Mouse (Mus musculus): ENCODE data around the gene Brix1.
A peak's percentile ranks its signal among the peaks of the same experiment; 100 is the strongest.
"Not testable (repeated sequence)": the region's sequence is repeated elsewhere in the genome, so short reads cannot be mapped to it uniquely, and the experiment has no call there.

Brix1 gene

GRCm38 (mm10) chr15:10485484-10486364 lies at the start of gene Brix1, which contains the start of gene Rad1:
Brix1 (minus strand) TSS chr15:10485947.
Rad1 (plus strand) TSS chr15:10486018.
- peak; percentile 95 for DNase-seq

GRCm38 (mm10) chr15:10534591-10534990 lies 48.8 kb upstream of the Brix1 start:
- DNase-seq: no peak

- not testable (repeated sequence) for DNase-seq
Observed at GRCm38 (mm10) chr15:10533361-10533760, 47.6 kb upstream of the Brix1 start.

GRCm38 (mm10) chr15:10531352-10531751 lies 45.6 kb upstream of the Brix1 start:
- no peak for DNase-seq

GRCm38 (mm10) chr15:10525896-10526295 lies 40.1 kb upstream of the Brix1 start:
- no peak for DNase-seq

GRCm38 (mm10) chr15:10515166-10515565 lies 29.4 kb upstream of the Brix1 start:
- no peak for DNase-seq

GRCm38 (mm10) chr15:10506099-10506498 lies 20.4 kb upstream of the Brix1 start:
- DNase-seq: no peak

GRCm38 (mm10) chr15:10500838-10501719 lies 15.3 kb upstream of the Brix1 start:
- DNase-seq: no peak

- no peak for DNase-seq
Observed at GRCm38 (mm10) chr15:10500035-10500434, 14.3 kb upstream of the Brix1 start.

- DNase-seq: no peak
Observed at GRCm38 (mm10) chr15:10499593-10499992, 13.8 kb upstream of the Brix1 start.

GRCm38 (mm10) chr15:10496696-10497095 lies 10.9 kb upstream of the Brix1 start:
- DNase-seq: not testable (repeated sequence)

GRCm38 (mm10) chr15:10495944-10496343 lies 10.2 kb upstream of the Brix1 start:
- DNase-seq: no peak

GRCm38 (mm10) chr15:10490101-10490500 lies 4.4 kb upstream of the Brix1 start:
- no peak for DNase-seq

GRCm38 (mm10) chr15:10487246-10487645 lies 1.5 kb upstream of the Brix1 start:
- no peak for DNase-seq

- DNase-seq: no peak
Observed at GRCm38 (mm10) chr15:10486365-10486839, 655 bp upstream of the Brix1 start.

GRCm38 (mm10) chr15:10470941-10471340 lies 14.8 kb downstream of the Brix1 start:
- no peak for DNase-seq

- peak; percentile 91 for DNase-seq
Observed at GRCm38 (mm10) chr15:10470151-10470831, 15.5 kb downstream of the Brix1 start, which contains the start of gene Dnajc21. Dnajc21 (minus strand) TSS chr15:10470516.

- DNase-seq: peak; percentile 59
Observed at GRCm38 (mm10) chr15:10469641-10470150, 16.1 kb downstream of the Brix1 start.

- peak; percentile 17 for DNase-seq
Observed at GRCm38 (mm10) chr15:10468761-10469160, 17.0 kb downstream of the Brix1 start.

GRCm38 (mm10) chr15:10464678-10465077 lies 21.1 kb downstream of the Brix1 start:
- DNase-seq: no peak

- no peak for DNase-seq
Observed at GRCm38 (mm10) chr15:10463555-10463954, 22.2 kb downstream of the Brix1 start.

- DNase-seq: no peak
Observed at GRCm38 (mm10) chr15:10460986-10461385, 24.8 kb downstream of the Brix1 start.
